Mouse (Mus musculus): Measurements from ENCODE around the gene Pcca. TPM values are rescaled to one million over a fixed set of nuclear protein-coding genes. Genes with fewer than 3 reads are reported as not detected.

Gene Pcca
- polyA plus RNA-seq, 1 experiment from 2014 or later: 37.7 TPM

DNA sequence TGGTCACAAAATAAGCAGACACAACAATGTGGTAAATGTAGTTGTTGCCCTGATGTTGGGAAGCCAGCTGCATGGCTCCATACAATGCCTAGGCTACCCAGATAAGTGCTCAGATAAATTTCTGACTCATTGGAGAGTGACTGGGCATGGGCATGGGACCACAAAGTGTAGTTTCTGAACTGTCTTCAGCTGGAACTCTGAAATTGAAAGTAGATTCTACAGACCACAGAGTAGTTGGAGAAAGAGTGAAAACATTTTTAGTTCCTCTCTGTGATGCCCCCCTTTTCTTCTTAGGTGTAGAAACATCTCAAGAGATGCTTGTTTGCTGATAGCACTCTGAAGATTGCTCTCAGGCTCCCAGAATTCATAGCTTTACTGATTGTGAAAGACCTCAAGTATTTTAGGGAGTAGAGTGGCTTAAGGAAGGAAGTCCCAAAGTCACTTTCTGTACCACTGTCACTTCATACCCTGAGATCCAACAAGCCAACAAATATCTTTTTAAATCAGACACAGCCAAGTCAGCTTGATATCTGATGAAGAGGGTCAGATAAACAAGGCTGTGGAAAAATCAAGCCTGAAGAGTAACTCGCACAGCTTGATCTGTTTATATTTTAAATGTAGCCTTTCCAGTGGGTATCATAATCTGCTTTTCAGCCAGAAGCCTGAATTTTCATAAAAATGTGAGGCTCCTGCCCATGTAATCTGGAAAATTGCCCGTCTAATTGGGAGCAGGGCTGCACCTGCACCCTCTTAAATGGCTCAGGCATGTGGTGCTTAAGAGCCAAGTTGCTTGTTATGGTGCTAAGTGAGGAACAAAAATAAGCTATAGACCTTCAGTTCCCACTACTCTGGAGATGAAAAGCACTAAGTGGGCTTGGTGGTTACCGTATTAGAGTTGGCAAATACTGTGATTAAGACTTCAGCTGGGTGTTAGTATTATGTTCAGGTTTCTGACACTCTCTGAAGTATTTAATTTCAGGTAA is 214.0 kb downstream of the Pcca start:
- ATAC-seq (ENCODE audit: insufficient number of reproducible peaks, insufficient read depth, low FRiP score, low TSS enrichment, low read depth): no peak
- Histone ChIP-seq H3K27ac (no peak overlapping the region), H3K4me1 (replicated peaks) (no peaks in the 10 kb centered on the region), H3K4me3 (replicated peaks) (no peak overlapping the region), H3K27me3 (no peaks in the 10 kb centered on the region), H3K36me3 (no peaks in the 10 kb centered on the region), H3K9me3 (0 out of 2 replicates have a peak, but pooled peaks cover 3% of the 10 kb centered on the region), H3K4me2 (no peak overlapping the region), H3K9ac (replicated peaks) (no peak overlapping the region)
- WGBS: 54% methylated on average over 3 of the region's 3 CpGs

DNA sequence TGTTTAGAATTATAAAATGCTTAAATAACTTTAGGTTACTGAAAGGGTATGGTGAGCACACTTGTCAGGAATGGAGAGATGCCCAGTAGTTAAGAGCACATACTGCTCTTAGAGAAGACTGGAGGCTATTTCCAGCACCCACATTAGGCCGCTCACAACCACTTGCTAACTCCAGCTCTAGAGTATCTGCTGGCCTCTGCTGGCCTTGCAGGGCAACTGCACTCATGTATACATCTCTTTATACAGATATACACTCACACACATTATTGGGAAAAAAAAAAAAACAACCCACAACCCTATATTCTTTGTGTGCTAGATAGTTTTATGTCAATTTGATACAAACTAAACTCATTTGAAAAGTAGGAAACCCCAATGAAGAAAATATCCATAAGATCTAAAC is 217.4 kb downstream of the Pcca start:
- WGBS: 93% methylated on average over 1 of the region's 1 CpGs
- Histone ChIP-seq H3K36me3 (no peaks in the 10 kb centered on the region), H3K4me2 (no peak overlapping the region), H3K4me3 (replicated peaks) (no peak overlapping the region), H3K9ac (replicated peaks) (no peak overlapping the region), H3K27ac (no peak overlapping the region), H3K27me3 (0 out of 2 replicates have a peak, but pooled peaks cover 3% of the 10 kb centered on the region), H3K9me3 (0 out of 2 replicates have a peak, but pooled peaks cover 3% of the 10 kb centered on the region), H3K4me1 (replicated peaks) (peaks cover 9% of the 10 kb centered on the region)
- no peak for ATAC-seq (ENCODE audit: insufficient number of reproducible peaks, insufficient read depth, low FRiP score, low TSS enrichment, low read depth)

DNA sequence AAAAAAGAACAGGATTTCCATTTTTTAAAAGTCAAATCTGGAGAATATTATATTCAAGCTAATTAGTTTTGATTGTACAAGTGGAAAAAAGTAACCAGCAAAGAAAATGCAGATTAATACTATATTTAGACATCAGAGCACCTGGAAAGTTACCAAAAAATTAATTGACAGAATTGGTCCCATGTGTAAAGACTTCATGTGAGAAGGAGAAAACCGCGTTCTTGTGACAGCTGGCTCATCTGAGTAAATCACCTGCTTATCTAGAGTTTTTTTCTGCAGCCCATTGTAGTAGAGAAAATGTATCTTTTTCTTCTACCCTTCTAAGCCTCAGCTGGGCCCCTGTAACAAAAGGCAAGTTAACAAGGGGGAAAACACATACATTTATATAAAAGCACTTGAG is 219.2 kb downstream of the Pcca start:
- Histone ChIP-seq H3K9me3 (0 out of 2 replicates have a peak, but pooled peaks cover 3% of the 10 kb centered on the region), H3K27me3 (0 out of 2 replicates have a peak, but pooled peaks cover 3% of the 10 kb centered on the region), H3K4me3 (replicated peaks) (no peak overlapping the region), H3K36me3 (no peaks in the 10 kb centered on the region), H3K27ac (no peak overlapping the region), H3K4me1 (replicated peaks) (peaks cover 9% of the 10 kb centered on the region), H3K9ac (replicated peaks) (no peak overlapping the region), H3K4me2 (no peak overlapping the region)
- WGBS: 51% methylated on average over 2 of the region's 2 CpGs
- ATAC-seq (ENCODE audit: insufficient number of reproducible peaks, insufficient read depth, low FRiP score, low TSS enrichment, low read depth): no peak

DNA sequence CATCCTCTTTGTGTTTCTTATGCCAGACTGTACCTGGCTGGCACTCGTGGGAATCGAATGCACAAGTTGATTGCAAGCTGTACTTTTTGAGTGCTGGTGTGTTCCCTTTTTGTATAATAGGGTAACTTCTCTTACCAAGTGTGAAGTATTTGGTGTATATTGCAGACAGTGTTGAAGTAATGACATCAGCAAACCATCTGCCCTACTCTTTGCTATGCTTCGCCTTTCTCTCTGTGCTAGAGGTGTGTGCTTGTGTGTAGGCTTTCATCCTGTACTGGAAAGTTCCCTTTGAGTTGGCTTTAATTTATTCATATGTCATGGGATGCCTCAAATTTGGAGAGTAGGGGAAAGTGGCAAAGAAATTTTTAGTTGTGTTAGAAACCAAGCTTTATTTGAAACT is 220.2 kb downstream of the Pcca start:
- Histone ChIP-seq H3K9me3 (0 out of 2 replicates have a peak, but pooled peaks cover 3% of the 10 kb centered on the region), H3K27ac (no peak overlapping the region), H3K27me3 (0 out of 2 replicates have a peak, but pooled peaks cover 3% of the 10 kb centered on the region), H3K9ac (replicated peaks) (no peak overlapping the region), H3K4me3 (replicated peaks) (no peak overlapping the region), H3K4me1 (replicated peaks) (peaks cover 9% of the 10 kb centered on the region), H3K36me3 (no peaks in the 10 kb centered on the region), H3K4me2 (no peak overlapping the region)
- ATAC-seq (ENCODE audit: insufficient number of reproducible peaks, insufficient read depth, low FRiP score, low TSS enrichment, low read depth): no peak
- 84% methylated on average over 3 of the region's 3 CpGs for WGBS

GRCm38 (mm10) chr14:122755559-122755958 is 221.4 kb downstream of the Pcca start:
- Histone ChIP-seq H3K4me3 (replicated peaks) (no peak overlapping the region), H3K27ac (no peak overlapping the region), H3K9ac (replicated peaks) (no peak overlapping the region), H3K36me3 (no peaks in the 10 kb centered on the region), H3K27me3 (0 out of 2 replicates have a peak, but pooled peaks cover 3% of the 10 kb centered on the region), H3K4me2 (0 out of 2 replicates have a peak overlapping the region, but pooled peaks have one; percentile 2), H3K4me1 (replicated peaks) (peaks cover 9% of the 10 kb centered on the region), H3K9me3 (0 out of 2 replicates have a peak, but pooled peaks cover 3% of the 10 kb centered on the region)
- ATAC-seq (ENCODE audit: insufficient number of reproducible peaks, insufficient read depth, low FRiP score, low TSS enrichment, low read depth): no peak
- 19% methylated on average over 13 of the region's 13 CpGs for WGBS

DNA sequence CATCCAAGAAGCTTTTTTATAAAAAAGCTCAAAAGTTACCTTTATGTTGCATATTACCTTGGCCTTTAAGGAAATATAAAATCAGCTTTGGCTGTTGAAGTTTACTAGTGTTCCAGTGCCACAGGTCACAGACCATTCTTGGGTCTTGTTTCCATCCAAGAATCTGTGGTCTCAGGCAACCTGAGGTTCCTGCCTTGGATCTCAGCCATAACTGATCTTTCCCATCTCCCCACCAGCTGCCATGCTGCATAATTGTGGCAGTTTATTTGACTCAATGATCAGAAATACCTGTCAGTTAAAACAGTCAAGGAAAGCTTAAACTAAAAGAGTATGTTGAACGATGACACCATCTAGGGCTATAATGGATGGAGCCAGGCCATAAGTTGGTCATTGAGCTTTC is 222.5 kb downstream of the Pcca start:
- Histone ChIP-seq H3K27me3 (0 out of 2 replicates have a peak, but pooled peaks cover 3% of the 10 kb centered on the region), H3K9me3 (no peaks in the 10 kb centered on the region), H3K4me2 (no peak overlapping the region), H3K36me3 (no peaks in the 10 kb centered on the region), H3K4me3 (replicated peaks) (no peak overlapping the region), H3K27ac (no peak overlapping the region), H3K4me1 (replicated peaks) (peaks cover 9% of the 10 kb centered on the region), H3K9ac (replicated peaks) (no peak overlapping the region)
- no peak for ATAC-seq (ENCODE audit: insufficient number of reproducible peaks, insufficient read depth, low FRiP score, low TSS enrichment, low read depth)
- WGBS: 92% methylated on average over 1 of the region's 1 CpGs

GRCm38 (mm10) chr14:122759890-122760289 is 225.8 kb downstream of the Pcca start:
- no peaks in the 10 kb centered on the region for H3K36me3 ChIP-seq
- no peaks in the 10 kb centered on the region for H3K9me3 ChIP-seq
- peaks cover 9% of the 10 kb centered on the region for H3K4me1 ChIP-seq (replicated peaks)
- no peak overlapping the region for H3K9ac ChIP-seq (replicated peaks)
- no peak overlapping the region for H3K4me3 ChIP-seq (replicated peaks)
- 85% methylated on average over 3 of the region's 3 CpGs for WGBS
- no peak overlapping the region for H3K4me2 ChIP-seq
- no peak overlapping the region for H3K27ac ChIP-seq
- H3K27me3 ChIP-seq: no peaks in the 10 kb centered on the region
- no peak for ATAC-seq (ENCODE audit: insufficient number of reproducible peaks, insufficient read depth, low FRiP score, low TSS enrichment, low read depth)

GRCm38 (mm10) chr14:122760803-122761202 is 226.7 kb downstream of the Pcca start:
- H3K4me1 ChIP-seq (replicated peaks): peaks cover 4% of the 10 kb centered on the region
- no peak overlapping the region for H3K27ac ChIP-seq
- no peak for ATAC-seq (ENCODE audit: insufficient number of reproducible peaks, insufficient read depth, low FRiP score, low TSS enrichment, low read depth)
- no peak overlapping the region for H3K4me2 ChIP-seq
- H3K27me3 ChIP-seq: no peaks in the 10 kb centered on the region
- no peak overlapping the region for H3K9ac ChIP-seq (replicated peaks)
- H3K36me3 ChIP-seq: no peaks in the 10 kb centered on the region
- H3K4me3 ChIP-seq (replicated peaks): no peak overlapping the region
- no peaks in the 10 kb centered on the region for H3K9me3 ChIP-seq

GRCm38 (mm10) chr14:122762603-122763002 is 228.5 kb downstream of the Pcca start:
- H3K27me3 ChIP-seq: no peaks in the 10 kb centered on the region
- no peak overlapping the region for H3K4me2 ChIP-seq
- no peak overlapping the region for H3K4me3 ChIP-seq (replicated peaks)
- H3K4me1 ChIP-seq (replicated peaks): no peaks in the 10 kb centered on the region
- ATAC-seq (ENCODE audit: insufficient number of reproducible peaks, insufficient read depth, low FRiP score, low TSS enrichment, low read depth): no peak
- no peak overlapping the region for H3K27ac ChIP-seq
- H3K36me3 ChIP-seq: no peaks in the 10 kb centered on the region
- no peak overlapping the region for H3K9ac ChIP-seq (replicated peaks)
- no peaks in the 10 kb centered on the region for H3K9me3 ChIP-seq

- Histone ChIP-seq H3K4me1 (replicated peaks) (no peaks in the 10 kb centered on the region), H3K9me3 (no peaks in the 10 kb centered on the region), H3K36me3 (no peaks in the 10 kb centered on the region), H3K27ac (no peak overlapping the region), H3K27me3 (no peaks in the 10 kb centered on the region), H3K4me3 (replicated peaks) (no peak overlapping the region), H3K4me2 (no peak overlapping the region), H3K9ac (replicated peaks) (no peak overlapping the region)
- no peak for ATAC-seq (ENCODE audit: insufficient number of reproducible peaks, insufficient read depth, low FRiP score, low TSS enrichment, low read depth)
- WGBS: 65% methylated on average over 2 of the region's 2 CpGs
Measured at GRCm38 (mm10) chr14:122765951-122766350, 231.8 kb downstream of the Pcca start.

DNA sequence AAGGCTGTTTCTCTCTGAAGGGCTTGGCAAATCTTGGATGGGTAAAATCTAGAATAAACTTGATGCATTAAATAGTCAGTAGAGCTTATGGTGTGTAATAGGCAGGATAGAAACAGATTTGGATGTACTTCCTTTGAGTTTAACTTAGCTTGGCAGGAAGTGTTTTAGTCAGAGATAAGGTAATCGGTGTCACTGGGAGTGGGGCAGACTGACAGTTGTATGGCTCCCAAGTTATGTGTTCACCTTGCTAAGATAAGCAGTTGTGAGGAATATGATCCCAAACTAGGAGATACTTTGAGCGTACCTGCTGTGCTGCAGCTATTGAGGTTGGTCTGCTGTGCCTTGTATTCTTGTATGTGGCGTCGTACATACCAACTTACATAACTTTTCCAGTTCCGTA is 232.3 kb downstream of the Pcca start:
- no peaks in the 10 kb centered on the region for H3K9me3 ChIP-seq
- H3K4me1 ChIP-seq (replicated peaks): no peaks in the 10 kb centered on the region
- H3K4me3 ChIP-seq (replicated peaks): no peak overlapping the region
- H3K27ac ChIP-seq: no peak overlapping the region
- ATAC-seq (ENCODE audit: insufficient number of reproducible peaks, insufficient read depth, low FRiP score, low TSS enrichment, low read depth): no peak
- H3K36me3 ChIP-seq: no peaks in the 10 kb centered on the region
- H3K4me2 ChIP-seq: no peak overlapping the region
- no peak overlapping the region for H3K9ac ChIP-seq (replicated peaks)
- 95% methylated on average over 5 of the region's 5 CpGs for WGBS
- H3K27me3 ChIP-seq: no peaks in the 10 kb centered on the region
